Mouse (Mus musculus): ENCODE measurements around the gene Fam71a.
"Not testable (repeated sequence)": the region's sequence is repeated elsewhere in the genome, so short reads cannot be mapped to it uniquely, and the experiment has no call there.

Gene Fam71a

DNA sequence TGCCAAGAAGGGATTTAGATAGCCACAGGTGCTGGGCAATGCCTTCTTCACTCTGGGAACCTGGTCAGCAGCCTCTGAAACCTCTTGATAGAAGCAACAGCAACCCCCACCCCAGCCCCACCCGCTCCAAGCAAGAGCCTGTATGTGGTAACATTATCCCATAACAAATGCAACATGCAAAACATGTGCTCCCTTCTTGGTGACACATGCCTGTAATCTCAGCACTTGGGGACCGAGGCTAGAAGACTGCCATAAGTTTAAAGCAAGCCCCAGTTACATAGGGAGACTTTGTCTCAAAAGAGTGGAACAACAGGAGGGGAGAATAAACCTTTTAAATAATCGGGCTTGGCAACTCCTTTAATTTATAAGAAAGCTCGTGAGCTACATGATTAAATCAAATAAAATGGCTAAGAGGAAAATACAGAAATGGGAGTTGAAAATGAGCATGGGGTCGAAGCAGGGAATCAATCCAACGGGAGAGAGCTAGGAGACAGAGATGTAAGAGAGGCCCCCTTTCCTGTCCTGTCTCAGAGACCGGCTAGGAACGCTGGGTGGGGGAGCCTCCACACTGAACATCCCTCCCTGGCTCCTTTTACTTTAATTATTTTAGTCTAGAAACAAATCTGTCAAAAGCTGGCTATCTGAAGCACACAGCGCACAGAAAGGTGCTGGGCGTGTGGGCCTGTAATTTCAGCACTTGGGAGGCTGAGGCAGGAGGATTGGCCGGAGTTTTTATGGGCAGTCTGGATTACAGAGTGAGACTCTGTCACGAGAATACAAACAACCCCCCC is 17.0 kb upstream of the Fam71a start:
- DNase-seq (ENCODE audit: low spot score): no peak

DNA sequence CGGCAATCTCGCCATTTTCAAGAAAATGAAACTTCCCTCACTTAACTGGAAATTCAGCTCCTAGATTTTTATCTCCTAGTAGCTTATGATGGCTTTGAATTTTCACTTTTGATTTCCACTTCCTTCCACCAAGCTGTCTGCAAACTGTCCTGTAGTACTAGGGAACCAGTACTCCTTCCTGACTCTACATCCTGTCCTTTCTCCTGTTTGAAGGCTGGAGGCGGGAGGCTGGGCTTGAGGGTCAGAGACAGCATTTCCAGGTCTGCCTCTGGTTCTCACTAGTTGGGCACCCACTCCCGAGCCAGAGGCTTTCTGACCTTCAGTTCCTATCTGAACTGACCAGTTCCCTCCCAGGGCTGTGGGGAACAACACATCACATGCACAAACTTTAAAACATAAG is 15.8 kb upstream of the Fam71a start:
- DNase-seq (ENCODE audit: low spot score): no peak

DNA sequence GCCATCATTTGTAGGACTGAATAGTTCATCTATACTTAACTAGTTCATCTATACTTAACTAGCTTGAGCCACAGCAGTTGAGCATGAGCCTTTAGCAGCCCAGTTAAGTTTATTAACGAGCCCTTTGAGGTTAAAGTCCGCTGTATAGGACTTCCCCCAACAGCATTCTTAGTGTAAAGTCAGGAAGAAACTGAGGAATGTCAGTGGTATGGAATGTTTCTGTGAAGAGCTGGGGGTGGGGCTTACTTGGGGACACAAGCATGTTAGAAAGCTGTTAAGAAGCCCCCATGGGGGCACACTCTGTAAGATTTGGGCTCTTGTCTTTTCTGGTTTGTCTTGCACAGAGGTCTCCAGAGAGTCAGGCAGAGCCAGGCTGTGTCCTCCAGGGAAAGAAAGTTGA is 15.2 kb upstream of the Fam71a start:
- DNase-seq (ENCODE audit: low spot score): no peak

DNA sequence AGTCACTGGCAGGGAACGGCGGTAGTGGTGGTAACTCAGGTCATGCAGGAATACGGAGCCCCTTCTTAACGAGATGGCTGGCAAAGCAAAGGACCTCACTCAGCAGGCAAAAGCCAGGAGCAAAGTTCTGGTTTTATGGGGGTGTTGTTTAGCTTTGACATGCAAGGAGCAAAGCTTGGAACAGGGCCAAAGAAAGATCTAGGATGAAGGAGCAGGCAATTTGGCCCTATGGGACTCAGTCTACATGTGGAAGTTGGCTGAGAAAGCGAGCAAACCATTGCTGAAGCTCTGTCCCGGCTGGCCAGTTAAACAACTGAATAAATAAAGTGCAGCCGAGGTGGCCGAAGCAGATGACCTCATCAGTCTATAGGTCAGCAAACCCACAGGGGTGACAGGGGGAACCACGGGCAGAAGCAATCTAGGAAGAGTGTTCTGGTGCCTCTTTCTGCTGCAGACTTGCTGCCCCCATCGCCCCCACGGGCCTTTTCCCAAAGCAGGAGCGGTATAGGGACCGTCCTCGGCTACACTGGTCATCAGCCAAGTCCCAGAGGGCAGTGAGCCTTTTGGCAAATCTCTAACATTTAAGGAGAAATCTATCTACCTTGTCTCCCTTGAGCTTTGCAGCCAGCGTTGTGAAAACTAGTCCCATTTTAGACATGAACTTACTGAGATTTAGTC is 14.0 kb upstream of the Fam71a start:
- DNase-seq (ENCODE audit: low spot score): no peak

DNA sequence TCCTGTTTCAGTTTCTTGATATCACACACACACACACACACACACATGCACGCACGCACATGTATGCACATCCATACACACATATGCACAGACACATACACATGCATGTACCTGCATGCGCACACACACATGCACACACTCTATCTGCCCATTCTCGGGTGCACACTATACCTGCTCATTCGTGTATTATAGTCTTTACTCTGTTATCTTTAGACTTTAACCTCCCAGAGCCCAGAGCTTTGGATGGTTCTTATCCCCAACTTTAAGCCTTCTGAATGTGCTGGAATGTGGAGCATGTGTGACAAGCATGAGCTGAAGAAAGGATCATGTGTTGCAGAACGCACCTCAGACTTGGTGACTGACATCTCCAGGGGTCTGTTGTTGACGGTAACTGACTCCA is 12.3 kb upstream of the Fam71a start:
- no peak for DNase-seq (ENCODE audit: low spot score)

DNA sequence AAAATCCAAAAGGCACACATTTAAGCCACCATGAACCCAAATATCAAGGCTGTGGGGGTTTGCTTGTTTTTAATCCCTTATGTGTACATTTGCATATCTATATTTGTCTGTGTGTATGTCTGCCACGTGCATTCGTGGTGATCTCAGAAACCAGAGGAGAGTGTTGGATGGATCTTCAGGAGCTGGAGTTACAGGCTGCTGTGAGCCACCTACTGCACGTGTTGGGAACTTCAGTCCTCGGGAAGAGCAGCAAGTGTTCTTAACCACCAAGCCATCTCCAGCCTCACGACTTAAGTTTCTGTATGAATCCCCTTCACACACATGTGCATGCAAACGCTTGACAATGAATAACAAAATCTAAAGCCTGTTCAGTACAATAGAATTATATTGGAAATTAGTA is 7.9 kb upstream of the Fam71a start:
- no peak for DNase-seq (ENCODE audit: low spot score)

DNA sequence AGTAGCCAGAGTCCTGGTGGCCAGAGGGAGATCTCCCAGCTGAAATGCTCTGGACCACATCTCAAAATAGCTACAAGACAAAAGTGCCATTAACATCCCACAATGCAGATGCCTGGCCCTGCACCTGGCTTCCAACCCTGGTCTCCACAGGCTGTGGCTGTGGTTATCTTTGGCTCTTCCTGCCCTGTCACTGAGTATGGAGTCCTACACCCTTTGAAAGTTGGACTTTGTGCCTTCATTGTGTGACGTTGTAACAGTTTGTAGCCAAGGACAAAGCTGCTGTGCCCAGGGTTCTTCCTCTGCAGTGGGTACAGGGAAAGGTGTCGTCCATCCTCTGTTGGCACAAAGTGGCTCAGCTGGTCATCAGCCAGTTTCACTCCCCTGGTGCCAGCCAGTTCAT is 5.8 kb upstream of the Fam71a start:
- no peak for DNase-seq (ENCODE audit: low spot score)

DNA sequence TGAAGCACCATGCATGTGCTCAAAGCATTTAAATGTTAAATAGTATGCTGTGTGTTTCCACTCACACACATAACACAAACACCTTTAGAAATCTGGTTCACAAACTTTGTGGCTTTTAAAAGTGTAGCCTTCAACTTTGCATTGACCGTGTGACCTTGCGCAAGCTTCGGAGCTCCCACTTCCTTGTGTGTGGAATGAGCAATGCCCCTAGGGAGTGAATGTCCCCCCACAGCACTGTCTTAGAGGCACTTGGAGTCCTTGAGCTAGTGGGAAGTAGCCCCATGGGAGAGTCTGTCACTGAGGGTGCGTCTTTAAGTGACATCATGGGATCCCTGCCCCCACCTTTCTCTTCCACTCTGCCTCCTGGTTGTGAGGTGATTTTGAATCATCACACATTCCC is 1.6 kb upstream of the Fam71a start:
- DNase-seq (ENCODE audit: low spot score): no peak

DNA sequence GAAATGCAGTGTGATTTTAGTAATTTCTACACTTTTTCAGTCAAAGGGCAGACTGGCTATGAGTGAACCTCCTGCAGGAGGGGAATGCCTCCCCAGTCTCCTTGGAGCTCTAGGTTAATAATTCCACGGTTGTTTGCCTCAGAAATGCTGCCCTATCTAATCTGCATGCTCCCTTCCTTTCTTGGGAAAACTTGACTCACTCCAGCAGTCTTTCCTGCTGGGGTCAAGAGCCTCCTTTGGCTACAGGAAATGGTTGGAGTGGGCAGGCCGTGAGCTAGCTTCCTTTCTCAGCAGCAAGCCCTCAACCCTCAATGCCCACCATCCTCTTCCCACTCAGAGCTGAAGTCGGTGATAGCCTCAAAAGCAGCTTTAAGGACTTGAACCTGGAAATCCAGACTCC is 10.3 kb downstream of the Fam71a start:
- DNase-seq (ENCODE audit: low spot score): no peak

DNA sequence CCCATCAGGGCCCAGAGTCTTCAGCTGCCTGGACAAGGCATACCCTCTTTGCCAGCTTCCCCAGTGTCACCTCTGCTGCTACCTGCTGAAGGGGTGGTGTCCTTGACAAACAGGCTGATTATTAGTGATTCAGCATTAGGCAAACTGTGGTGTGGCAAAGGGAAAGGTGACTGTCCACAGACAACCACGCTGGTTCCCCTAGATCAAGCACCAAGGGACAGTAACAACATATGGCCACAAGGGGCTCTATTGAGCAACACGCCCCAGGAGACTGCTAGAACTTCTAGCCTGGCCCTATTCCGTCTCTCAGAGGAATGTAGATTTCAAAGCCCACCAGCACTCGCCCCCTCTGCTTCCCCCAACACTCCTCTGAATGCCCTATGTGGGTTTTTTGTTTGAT is 11.6 kb downstream of the Fam71a start:
- no peak for DNase-seq (ENCODE audit: low spot score)

DNA sequence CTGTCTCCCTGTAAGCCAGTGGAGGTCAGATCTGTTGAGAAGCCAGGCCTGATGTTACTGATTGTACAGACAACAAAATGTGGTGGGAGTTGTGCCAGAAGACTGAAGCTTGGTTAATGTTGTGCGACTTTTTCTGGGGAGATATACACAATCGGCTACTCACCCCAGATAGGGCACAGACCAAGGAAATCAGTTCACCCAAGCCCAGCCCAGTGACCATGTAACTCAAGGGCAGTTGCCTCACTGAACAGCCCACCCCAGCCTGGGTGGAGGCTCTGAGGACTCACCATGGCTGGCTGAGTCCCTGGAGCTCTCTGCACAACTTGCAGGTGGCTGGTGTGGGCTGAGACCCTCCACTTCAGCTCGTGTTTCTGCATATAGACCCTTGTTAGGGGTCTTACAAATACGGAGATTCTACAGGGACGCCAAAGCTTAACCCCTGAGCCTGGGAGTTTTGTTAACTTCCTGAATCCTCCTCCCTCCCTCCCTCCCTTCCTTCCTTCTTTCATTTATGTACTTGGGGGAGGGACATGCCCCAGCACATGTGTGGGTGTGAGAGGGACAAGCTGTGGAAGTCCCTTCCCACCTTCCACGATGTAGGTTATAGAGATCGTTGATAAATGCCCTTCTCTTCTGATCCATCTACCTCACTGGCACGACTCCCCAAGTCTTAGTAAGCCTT is 13.6 kb downstream of the Fam71a start:
- DNase-seq (ENCODE audit: low spot score): peak; percentile 52

DNA sequence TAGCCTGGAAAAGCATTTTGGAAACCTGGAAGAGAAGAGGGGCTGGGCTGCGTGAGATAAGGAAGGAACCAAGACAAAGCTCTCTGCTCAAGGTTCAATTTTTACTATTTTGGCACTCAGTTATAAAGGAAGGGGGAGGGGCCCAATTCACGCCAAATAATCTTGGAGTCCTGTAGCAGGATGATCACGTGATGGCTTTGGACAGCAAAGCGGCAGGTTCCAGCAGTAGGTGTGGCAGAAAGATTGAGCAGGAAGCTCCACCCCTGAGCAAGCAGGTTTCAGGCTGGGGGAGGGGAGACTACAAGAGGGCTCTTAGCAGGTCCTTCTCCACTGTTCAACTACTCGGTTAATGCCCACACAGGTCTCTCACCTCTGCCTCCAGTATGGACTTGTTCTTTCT is 15.1 kb downstream of the Fam71a start:
- DNase-seq (ENCODE audit: low spot score): not testable (repeated sequence)

DNA sequence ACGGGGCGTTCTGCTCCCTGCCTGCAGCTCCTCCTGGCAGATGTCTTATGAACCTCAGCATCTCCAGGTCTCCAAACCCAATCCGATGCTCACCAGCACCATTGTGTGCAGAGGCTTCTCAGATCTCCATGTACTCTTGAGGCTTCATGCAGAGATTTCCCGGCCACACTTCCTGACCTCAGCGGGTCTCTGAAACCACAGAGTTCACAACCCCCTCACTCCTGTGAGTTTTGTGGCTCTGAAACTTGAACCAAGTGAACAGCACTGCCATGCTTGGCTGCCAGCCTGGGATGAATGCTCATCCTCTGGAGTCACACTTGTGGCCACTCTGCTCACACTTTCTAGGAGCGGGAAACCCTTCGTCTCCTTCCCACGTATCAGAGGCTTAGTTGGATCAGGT is 23.6 kb downstream of the Fam71a start:
- no peak for DNase-seq (ENCODE audit: low spot score)

DNA sequence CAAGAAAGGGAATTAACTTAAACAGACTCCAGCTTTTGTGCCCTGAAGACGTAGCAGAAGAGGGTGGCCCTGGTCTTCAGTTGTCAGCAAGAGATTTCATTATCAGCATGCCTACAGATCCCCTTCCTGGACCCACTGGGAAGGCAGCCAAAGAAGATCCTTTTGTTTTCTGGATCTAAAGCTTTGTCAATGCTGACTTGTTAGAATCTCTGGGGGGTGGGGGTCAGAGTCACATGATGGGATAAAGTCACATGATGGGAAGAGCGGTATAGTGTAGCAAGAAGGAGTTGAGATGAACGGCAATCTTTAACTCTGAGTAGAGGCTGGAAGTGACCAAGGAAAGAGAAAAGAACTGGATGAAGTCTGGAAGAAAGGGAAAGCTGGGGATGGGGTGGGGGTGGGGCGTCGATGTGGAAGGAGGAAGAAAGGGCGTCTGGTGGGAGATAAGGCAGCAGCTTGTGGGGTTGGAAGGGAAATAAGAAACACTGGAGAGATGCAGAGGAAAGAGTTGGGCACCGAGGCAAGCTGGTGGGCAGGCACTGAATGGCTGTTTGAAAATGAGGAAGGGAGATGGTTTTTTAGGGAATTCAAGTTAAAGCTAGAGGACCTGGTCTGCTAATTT is 25.6 kb downstream of the Fam71a start:
- no peak for DNase-seq (ENCODE audit: low spot score)

DNA sequence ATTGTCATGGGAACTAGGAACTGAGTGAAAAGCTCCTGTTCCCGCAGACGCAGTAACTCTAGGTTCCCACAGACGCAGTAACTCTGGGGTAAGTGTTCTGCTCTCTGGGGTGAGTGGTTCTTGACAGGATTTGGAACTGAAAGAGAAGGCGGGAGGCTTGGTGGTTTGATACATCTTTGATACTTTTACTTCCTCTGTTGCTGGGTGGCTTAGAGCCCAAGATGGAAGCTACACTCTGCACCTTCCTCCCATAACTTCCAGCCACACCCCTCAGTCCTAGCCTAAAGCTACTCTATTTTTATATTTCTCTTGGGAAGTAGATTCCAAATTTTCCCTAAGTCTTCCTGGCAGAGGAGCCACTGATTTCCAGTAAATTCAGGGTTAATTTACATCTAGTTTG is 26.2 kb downstream of the Fam71a start:
- no peak for DNase-seq (ENCODE audit: low spot score)

DNA sequence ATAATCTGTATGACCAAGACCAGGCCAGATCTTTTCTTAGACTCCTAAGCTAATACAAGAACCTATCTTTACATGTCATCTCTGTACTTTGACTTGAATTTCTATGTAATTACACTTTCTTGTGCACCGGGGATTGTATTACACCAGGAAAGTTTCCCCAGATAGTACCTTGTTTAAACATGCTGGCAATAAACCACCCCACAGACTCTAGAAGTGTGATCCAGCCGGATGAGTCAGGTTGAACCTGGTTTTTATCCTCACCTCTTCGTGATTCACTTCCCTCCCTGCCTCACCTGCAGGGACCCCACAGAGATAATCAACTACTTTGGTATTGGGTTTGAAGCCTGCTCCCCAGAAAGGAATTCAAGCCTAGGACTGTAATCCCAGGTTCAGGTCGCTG is 29.2 kb downstream of the Fam71a start:
- no peak for DNase-seq (ENCODE audit: low spot score)

DNA sequence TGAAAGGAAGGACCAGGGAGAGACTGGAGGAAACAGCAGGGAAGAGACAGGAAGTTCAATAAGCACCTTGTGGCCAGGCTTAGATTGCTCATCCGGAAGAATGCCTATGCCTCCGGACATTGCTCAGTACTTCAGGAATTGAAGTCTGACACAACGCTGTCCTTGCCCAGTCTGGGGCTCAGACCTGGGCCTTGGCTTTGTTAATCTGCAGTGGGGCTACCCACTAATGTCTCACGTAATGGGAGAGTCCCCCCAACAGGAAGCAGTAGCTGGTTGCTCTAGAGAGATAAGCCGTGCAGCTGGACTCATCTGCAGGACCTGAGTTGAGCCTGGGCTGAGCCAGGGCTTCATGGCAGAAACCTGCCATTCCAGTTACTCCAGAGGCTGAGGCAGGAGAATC is 31.7 kb downstream of the Fam71a start:
- no peak for DNase-seq (ENCODE audit: low spot score)

DNA sequence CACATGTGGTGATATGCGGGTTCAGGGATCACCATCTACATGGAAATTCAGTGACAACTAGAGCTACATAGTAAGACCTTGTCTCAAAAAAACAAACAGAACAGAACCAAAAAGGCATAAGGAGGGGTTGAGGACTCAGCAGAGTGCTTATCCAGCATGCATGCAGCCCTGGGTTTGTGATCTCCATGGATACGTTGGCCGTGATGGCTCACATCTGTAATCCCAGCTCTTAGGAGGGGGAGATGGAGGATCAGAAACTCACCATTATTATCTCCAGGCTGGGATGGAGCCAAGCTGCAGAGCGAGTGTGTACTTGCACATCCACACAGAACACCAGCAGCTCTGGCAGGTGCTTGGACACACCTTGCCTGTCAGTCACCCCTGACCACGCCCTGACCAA is 32.4 kb downstream of the Fam71a start:
- no peak for DNase-seq (ENCODE audit: low spot score)

DNA sequence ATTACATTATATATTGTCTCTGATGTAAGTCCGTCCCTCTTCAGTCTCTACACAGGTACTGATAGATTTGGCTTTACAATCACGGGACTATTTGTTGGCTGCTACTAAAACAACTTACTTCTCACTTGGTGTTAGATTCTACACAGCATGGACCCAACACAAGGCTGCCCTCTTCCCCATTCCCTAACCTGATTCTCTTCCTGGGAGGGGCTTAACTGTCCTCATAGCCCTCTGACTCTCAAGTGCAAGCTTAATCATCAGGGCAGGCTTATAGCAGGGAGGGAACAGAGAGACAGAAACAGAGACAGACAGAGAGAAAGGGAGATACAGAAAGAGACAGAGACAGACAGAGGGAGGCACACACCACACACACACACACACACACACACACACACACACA is 32.9 kb downstream of the Fam71a start:
- DNase-seq (ENCODE audit: low spot score): no peak

DNA sequence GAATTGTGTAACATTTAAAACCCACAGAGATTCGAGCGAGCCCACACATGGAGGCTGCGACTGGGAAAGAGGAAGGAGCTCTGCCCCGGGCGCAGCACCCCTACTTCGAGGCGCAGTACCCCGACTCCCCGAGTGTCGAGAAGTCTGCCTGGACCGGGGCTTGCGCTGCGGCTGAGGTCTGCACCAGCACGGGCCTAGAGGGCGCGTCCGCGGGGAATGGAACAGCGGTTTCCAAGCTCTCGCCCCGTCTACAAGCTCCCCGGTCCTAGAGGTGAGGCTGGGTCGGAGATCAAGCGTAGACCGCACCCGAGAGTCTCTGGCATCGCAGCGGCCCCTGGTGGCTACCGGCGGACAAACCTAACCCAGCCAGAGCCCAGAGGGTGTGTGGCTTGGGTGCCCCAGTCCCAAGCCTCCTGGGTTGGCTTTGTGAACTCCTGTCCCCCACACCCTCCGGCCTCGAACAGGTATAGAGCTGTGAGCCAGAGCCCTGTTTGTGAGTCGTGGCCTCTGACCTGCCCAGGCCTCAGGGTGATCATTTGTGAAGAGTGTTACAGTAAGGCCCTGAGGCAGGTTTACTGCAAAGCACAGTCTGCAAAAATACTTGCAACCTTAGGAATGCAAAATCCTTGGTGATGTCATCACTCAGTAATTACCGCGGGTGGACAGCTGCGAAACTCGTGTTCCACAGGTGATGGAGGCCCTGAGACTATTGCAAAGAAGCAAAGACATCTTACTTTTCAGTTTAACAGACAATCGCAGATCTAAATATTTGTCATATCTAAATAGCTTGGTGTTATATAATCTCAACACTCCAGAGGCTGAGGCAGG is 38.6 kb downstream of the Fam71a start:
- DNase-seq (ENCODE audit: low spot score): no peak

DNA sequence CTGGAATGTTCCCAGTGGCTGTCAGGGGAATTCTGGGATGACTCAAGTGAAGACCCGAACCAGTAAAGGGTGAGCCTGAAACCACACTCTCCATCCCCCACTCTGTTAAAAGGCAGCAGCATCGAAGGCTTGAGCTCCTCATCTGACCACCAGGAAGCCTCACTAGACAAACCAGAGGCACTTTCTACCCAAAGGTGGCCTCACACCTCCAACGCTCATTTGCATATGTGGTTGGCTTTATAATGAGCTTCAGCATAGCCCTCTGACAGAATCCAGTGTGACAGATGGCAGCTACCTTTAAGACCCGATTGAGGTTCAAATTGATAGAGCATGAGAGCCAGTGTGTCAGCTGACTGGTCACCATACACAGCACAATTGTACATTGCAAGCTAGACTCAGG is 40.3 kb downstream of the Fam71a start:
- no peak for DNase-seq (ENCODE audit: low spot score)

DNA sequence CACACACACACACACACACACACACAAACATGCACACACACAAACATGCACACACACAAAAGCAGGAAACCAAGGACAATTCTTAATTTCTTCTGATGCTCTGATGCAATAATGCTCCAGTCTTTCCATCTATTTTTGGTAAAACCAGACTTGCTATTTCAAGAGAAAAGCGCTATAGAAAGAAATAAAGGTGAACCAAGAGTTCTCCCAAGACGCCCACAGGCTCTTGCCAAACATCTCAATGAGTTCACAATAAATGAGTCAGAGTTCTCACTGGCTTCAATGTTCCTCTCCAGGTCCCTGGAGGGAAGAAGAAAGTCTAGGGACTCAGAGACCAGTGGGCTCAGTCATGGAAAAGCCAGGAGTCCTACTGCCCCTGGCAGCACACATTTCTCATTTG is 40.9 kb downstream of the Fam71a start:
- no peak for DNase-seq (ENCODE audit: low spot score)
